Mouse (Mus musculus): ENCODE results near the gene Krtap26-1. TPM values are rescaled to one million over a fixed set of nuclear protein-coding genes. Genes with fewer than 3 reads are reported as not detected.

Krtap26-1 gene
- polyA plus RNA-seq, 1 experiment from 2014 or later: not detected

DNA sequence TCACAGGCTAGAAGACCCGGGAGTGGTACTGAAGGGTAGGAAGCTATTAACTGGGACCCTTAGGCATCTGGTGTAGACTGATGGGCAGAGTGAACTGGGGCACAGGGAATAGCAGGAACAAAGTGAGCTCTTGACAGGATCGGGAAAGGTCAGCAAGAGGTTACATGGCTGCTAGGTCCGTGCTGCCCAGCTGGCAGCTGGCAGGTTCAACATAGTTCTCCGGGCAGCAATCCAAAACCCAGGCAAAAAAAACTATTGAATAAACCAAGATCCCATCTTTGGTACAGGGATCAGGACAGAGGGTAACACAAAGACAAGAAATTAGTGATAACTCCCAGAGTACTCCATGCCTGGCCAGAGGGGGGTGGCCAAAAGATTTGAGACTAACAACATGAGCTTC is 12.5 kb downstream of the Krtap26-1 start:
- Histone ChIP-seq H3K27ac (ENCODE audit: low read length) (no peak overlapping the region), H3K4me2 (replicated peaks; ENCODE audit: low read depth, low read length) (no peak overlapping the region), H3K9ac (replicated peaks; ENCODE audit: low read length) (no peak overlapping the region), H3K36me3 (ENCODE audit: insufficient read depth, low read length) (no peaks in the 10 kb centered on the region), H3K27me3 (ENCODE audit: insufficient read depth, low read length) (no peaks in the 10 kb centered on the region), H3K9me3 (ENCODE audit: low read length) (no peaks in the 10 kb centered on the region), H3K4me1 (ENCODE audit: insufficient read depth, low read length) (no peaks in the 10 kb centered on the region), H3K4me3 (ENCODE audit: low read length) (no peak overlapping the region)
- 31% methylated on average over 4 of the region's 4 CpGs for WGBS
- ATAC-seq (ENCODE audit: low FRiP score, low TSS enrichment): no peak

DNA sequence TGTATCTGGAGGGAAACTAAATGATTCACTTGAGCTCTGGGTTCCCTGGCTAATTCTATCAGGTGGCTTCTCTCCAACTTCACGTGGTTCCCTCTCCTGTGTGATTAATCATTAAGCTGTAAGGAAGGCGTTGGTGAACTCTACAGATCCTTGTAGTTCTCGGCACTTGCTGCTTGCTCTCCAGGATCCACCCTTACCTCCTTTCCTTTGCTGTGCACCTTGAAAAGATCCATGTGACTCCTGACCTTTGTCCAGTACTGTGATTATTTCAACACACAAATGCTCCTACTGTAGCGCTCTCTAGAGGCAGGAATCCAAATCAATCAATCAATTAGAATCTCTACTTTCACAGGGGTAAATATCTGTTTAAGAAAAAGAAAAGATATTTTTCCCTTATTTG is 16.1 kb downstream of the Krtap26-1 start:
- peak; percentile 92 for ATAC-seq (ENCODE audit: low FRiP score, low TSS enrichment)
- H3K4me2 ChIP-seq (replicated peaks; ENCODE audit: low read depth, low read length): no peak overlapping the region
- no peaks in the 10 kb centered on the region for H3K36me3 ChIP-seq (ENCODE audit: insufficient read depth, low read length)
- H3K27me3 ChIP-seq (ENCODE audit: insufficient read depth, low read length): no peaks in the 10 kb centered on the region
- whole genome bisulfite sequencing: 48% methylated on average over 4 of the region's 4 CpGs
- H3K27ac ChIP-seq (ENCODE audit: low read length): 0 out of 2 replicates have a peak overlapping the region, but pooled peaks have one; percentile 8
- no peak overlapping the region for H3K9ac ChIP-seq (replicated peaks; ENCODE audit: low read length)
- H3K4me1 ChIP-seq (ENCODE audit: insufficient read depth, low read length): no peaks in the 10 kb centered on the region
- no peaks in the 10 kb centered on the region for H3K9me3 ChIP-seq (ENCODE audit: low read length)
- H3K4me3 ChIP-seq (ENCODE audit: low read length): no peak overlapping the region

GRCm38 (mm10) chr16:88627566-88627965 is 20.0 kb downstream of the Krtap26-1 start, which contains the start of gene 2310079G19Rik:
TSS of gene 2310079G19Rik (minus strand) at chr16:88627666.
- H3K9me3 ChIP-seq (ENCODE audit: low read length): no peaks in the 10 kb centered on the region
- no peak within 1 kb of the TSS for H3K4me2 ChIP-seq (replicated peaks; ENCODE audit: low read depth, low read length)
- H3K36me3 ChIP-seq (ENCODE audit: insufficient read depth, low read length): no peaks in the 10 kb centered on the region
- H3K27me3 ChIP-seq (ENCODE audit: insufficient read depth, low read length): no peaks in the 10 kb centered on the region
- H3K4me1 ChIP-seq (ENCODE audit: insufficient read depth, low read length): no peaks in the 10 kb centered on the region
- WGBS: 91% methylated on average over 4 of the region's 4 CpGs
- H3K4me3 ChIP-seq (ENCODE audit: low read length): no peak within 1 kb of the TSS
- H3K9ac ChIP-seq (replicated peaks; ENCODE audit: low read length): no peak within 1 kb of the TSS
- no peak within 1 kb of the TSS for H3K27ac ChIP-seq (ENCODE audit: low read length)
- no peak for ATAC-seq (ENCODE audit: low FRiP score, low TSS enrichment)

DNA sequence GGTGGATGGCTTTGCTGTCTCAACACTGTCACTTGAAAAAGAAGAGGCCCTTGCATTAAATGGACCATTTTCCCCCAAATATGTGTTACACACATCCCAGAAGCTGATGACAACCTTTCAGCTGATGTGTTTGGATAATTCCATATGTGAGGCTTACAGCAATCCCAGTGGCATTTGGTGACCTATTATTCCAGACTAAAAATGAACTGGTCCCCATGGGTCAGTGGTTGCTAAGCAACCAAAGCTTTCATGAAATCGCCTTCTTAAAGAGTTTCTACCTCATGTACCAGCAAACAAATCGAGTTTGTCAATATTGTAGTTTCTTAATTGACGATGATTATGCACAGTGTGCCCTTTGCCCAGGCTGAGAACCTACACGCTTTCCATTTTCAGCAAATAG is 34.9 kb downstream of the Krtap26-1 start:
- 88% methylated on average over 4 of the region's 4 CpGs for WGBS
- Histone ChIP-seq H3K4me1 (ENCODE audit: insufficient read depth, low read length) (no peaks in the 10 kb centered on the region), H3K27me3 (ENCODE audit: insufficient read depth, low read length) (no peaks in the 10 kb centered on the region), H3K4me3 (ENCODE audit: low read length) (no peak overlapping the region), H3K9ac (replicated peaks; ENCODE audit: low read length) (no peak overlapping the region), H3K9me3 (ENCODE audit: low read length) (no peaks in the 10 kb centered on the region), H3K4me2 (replicated peaks; ENCODE audit: low read depth, low read length) (no peak overlapping the region), H3K27ac (ENCODE audit: low read length) (no peak overlapping the region), H3K36me3 (ENCODE audit: insufficient read depth, low read length) (no peaks in the 10 kb centered on the region)
- ATAC-seq (ENCODE audit: low FRiP score, low TSS enrichment): no peak

GRCm38 (mm10) chr16:88611922-88612321 is 35.7 kb downstream of the Krtap26-1 start, which contains the start of gene Krtap24-1:
TSS of gene Krtap24-1 (minus strand) at chr16:88612279.
- H3K36me3 ChIP-seq (ENCODE audit: insufficient read depth, low read length): no peaks in the 10 kb centered on the region
- H3K9ac ChIP-seq (replicated peaks; ENCODE audit: low read length): no peak within 1 kb of the TSS
- H3K27ac ChIP-seq (ENCODE audit: low read length): no peak within 1 kb of the TSS
- WGBS: 92% methylated on average over 8 of the region's 8 CpGs
- no peak within 1 kb of the TSS for H3K4me3 ChIP-seq (ENCODE audit: low read length)
- H3K4me2 ChIP-seq (replicated peaks; ENCODE audit: low read depth, low read length): no peak within 1 kb of the TSS
- no peaks in the 10 kb centered on the region for H3K4me1 ChIP-seq (ENCODE audit: insufficient read depth, low read length)
- H3K27me3 ChIP-seq (ENCODE audit: insufficient read depth, low read length): no peaks in the 10 kb centered on the region
- ATAC-seq (ENCODE audit: low FRiP score, low TSS enrichment): no peak
- no peaks in the 10 kb centered on the region for H3K9me3 ChIP-seq (ENCODE audit: low read length)

GRCm38 (mm10) chr16:88604570-88604969 is 43.0 kb downstream of the Krtap26-1 start:
- no peak overlapping the region for H3K4me3 ChIP-seq (ENCODE audit: low read length)
- H3K4me1 ChIP-seq (ENCODE audit: insufficient read depth, low read length): peaks cover 9% of the 10 kb centered on the region; the same call in 1 of the 2 replicates
- 83% methylated on average over 6 of the region's 6 CpGs for WGBS
- H3K36me3 ChIP-seq (ENCODE audit: insufficient read depth, low read length): no peaks in the 10 kb centered on the region
- no peaks in the 10 kb centered on the region for H3K9me3 ChIP-seq (ENCODE audit: low read length)
- ATAC-seq (ENCODE audit: low FRiP score, low TSS enrichment): no peak
- no peak overlapping the region for H3K9ac ChIP-seq (replicated peaks; ENCODE audit: low read length)
- no peak overlapping the region for H3K4me2 ChIP-seq (replicated peaks; ENCODE audit: low read depth, low read length)
- no peak overlapping the region for H3K27ac ChIP-seq (ENCODE audit: low read length)
- H3K27me3 ChIP-seq (ENCODE audit: insufficient read depth, low read length): no peaks in the 10 kb centered on the region

GRCm38 (mm10) chr16:88602464-88602863 is 45.1 kb downstream of the Krtap26-1 start:
- 54% methylated on average over 1 of the region's 1 CpGs for WGBS
- ATAC-seq (ENCODE audit: low FRiP score, low TSS enrichment): no peak
- H3K4me2 ChIP-seq (replicated peaks; ENCODE audit: low read depth, low read length): no peak overlapping the region
- H3K9me3 ChIP-seq (ENCODE audit: low read length): no peaks in the 10 kb centered on the region
- H3K9ac ChIP-seq (replicated peaks; ENCODE audit: low read length): no peak overlapping the region
- H3K4me1 ChIP-seq (ENCODE audit: insufficient read depth, low read length): peaks cover 13% of the 10 kb centered on the region; the same call in 1 of the 2 replicates
- no peaks in the 10 kb centered on the region for H3K36me3 ChIP-seq (ENCODE audit: insufficient read depth, low read length)
- no peaks in the 10 kb centered on the region for H3K27me3 ChIP-seq (ENCODE audit: insufficient read depth, low read length)
- no peak overlapping the region for H3K27ac ChIP-seq (ENCODE audit: low read length)
- H3K4me3 ChIP-seq (ENCODE audit: low read length): no peak overlapping the region

GRCm38 (mm10) chr16:88600303-88600702 is 47.3 kb downstream of the Krtap26-1 start:
- no peak for ATAC-seq (ENCODE audit: low FRiP score, low TSS enrichment)
- Histone ChIP-seq H3K27ac (ENCODE audit: low read length) (no peak overlapping the region), H3K36me3 (ENCODE audit: insufficient read depth, low read length) (no peaks in the 10 kb centered on the region), H3K9ac (replicated peaks; ENCODE audit: low read length) (no peak overlapping the region), H3K4me2 (replicated peaks; ENCODE audit: low read depth, low read length) (peak overlapping the region; percentile 48), H3K4me3 (ENCODE audit: low read length) (no peak overlapping the region), H3K27me3 (ENCODE audit: insufficient read depth, low read length) (no peaks in the 10 kb centered on the region), H3K9me3 (ENCODE audit: low read length) (no peaks in the 10 kb centered on the region), H3K4me1 (ENCODE audit: insufficient read depth, low read length) (peaks cover 13% of the 10 kb centered on the region; the same call in 1 of the 2 replicates)
- WGBS: 31% methylated on average over 8 of the region's 8 CpGs

DNA sequence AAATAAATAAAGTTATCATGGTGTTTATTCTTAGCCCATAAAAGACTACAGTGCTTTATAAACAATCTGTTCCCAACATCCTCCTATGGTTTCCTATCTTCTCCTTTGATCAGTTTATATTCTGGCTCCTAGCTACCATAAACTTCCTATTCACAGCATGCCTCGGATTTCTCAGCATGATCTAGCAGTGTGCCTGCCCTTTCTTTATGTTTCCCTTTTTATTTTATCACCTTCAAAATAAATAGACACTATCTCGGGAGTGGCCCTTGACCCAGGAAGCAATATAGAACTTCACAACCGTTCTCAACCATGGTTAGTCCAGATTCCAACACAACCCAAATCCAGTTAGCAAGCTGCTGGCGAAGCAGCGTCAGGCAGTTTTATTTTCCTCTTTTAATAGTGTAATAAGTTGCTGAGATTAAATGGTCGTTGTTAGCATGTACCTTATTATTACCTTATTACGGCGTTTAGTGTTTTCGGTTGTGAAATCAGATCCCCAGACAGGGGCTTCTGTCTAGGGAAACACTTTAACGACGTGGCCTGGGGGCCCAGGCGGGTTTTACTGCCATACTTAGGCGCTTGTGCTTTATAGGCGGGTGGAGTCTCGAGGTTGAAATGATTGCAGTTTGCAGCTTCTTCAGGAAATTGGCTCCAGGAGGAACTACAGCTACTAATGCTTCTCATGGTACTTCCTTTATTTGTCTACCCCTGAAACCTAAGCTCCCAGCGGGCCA is 47.9 kb downstream of the Krtap26-1 start:
- peaks cover 13% of the 10 kb centered on the region; the same call in 1 of the 2 replicates for H3K4me1 ChIP-seq (ENCODE audit: insufficient read depth, low read length)
- H3K36me3 ChIP-seq (ENCODE audit: insufficient read depth, low read length): no peaks in the 10 kb centered on the region
- no peak overlapping the region for H3K27ac ChIP-seq (ENCODE audit: low read length)
- no peak overlapping the region for H3K9ac ChIP-seq (replicated peaks; ENCODE audit: low read length)
- peak overlapping the region; percentile 48 for H3K4me2 ChIP-seq (replicated peaks; ENCODE audit: low read depth, low read length)
- ATAC-seq (ENCODE audit: low FRiP score, low TSS enrichment): 0 out of 2 replicates have a peak, but pooled peaks have one; percentile 31
- no peaks in the 10 kb centered on the region for H3K9me3 ChIP-seq (ENCODE audit: low read length)
- WGBS: 4% methylated on average over 16 of the region's 16 CpGs
- H3K4me3 ChIP-seq (ENCODE audit: low read length): no peak overlapping the region
- H3K27me3 ChIP-seq (ENCODE audit: insufficient read depth, low read length): no peaks in the 10 kb centered on the region

Data from kidney, embryonic 16.5 days (tissue).